Mouse (Mus musculus): ENCODE measurements at regions not wholly inside any gene's neighbourhood (a gene's known extent, or its start where the extent isn't known, plus 50 kb on each side); places are given as distances from the start of the nearest gene placed in this dataset.

DNA sequence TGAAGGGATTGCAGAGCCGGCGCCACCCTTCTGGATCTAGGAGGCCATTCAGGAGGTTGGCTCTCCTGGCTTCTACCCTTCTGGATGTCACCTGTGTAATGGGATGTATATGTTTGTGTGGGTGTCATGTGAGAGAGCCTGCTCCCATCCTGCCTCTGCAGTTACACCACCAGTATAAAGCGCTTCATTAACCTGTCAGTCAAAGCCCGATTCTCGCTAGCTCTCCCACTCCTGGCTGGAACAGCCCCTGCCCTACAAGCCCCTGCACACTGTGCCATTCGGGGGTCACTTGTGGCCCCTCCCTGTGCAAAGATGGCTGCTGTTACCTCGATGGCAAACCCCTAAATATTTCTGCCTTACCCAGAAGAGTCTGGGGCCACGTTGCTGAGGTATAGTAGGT, 78.5 kb upstream of the Pax2 start:
- 46% methylated on average over 8 of the region's 8 CpGs for WGBS (ENCODE audit: insufficient replicate concordance)

GRCm38 (mm10) chr19:44678686-44679085, 77.2 kb upstream of the Pax2 start:
- Histone ChIP-seq H3K27ac (ENCODE audit: low read depth, low read length) (no peak overlapping the region), H3K4me2 (no peak overlapping the region), H3K4me1 (ENCODE audit: control insufficient read depth, insufficient read depth, low read length) (no peaks in the 10 kb centered on the region), H3K9me3 (replicated peaks; ENCODE audit: control insufficient read depth, low read length) (no peaks in the 10 kb centered on the region), H3K27me3 (ENCODE audit: control insufficient read depth, insufficient read depth, low read length) (peaks cover 94% of the 10 kb centered on the region), H3K9ac (ENCODE audit: low read depth, low read length) (no peak overlapping the region), H3K36me3 (ENCODE audit: control insufficient read depth, insufficient read depth, low read length) (no peaks in the 10 kb centered on the region), H3K4me3 (ENCODE audit: low read depth, low read length) (no peak overlapping the region)
- no peak for ATAC-seq (replicated peaks; ENCODE audit: insufficient number of reproducible peaks, low FRiP score, low TSS enrichment)
- WGBS (ENCODE audit: insufficient replicate concordance) = 48% methylated on average over 1 of the region's 1 CpGs

More for the DNA sequence above, 78.5 kb upstream of the Pax2 start:
- Histone ChIP-seq H3K36me3 (ENCODE audit: control insufficient read depth, insufficient read depth, low read length) (no peaks in the 10 kb centered on the region), H3K9ac (ENCODE audit: low read depth, low read length) (no peak overlapping the region), H3K9me3 (replicated peaks; ENCODE audit: control insufficient read depth, low read length) (no peaks in the 10 kb centered on the region), H3K27ac (ENCODE audit: low read depth, low read length) (no peak overlapping the region), H3K4me2 (no peak overlapping the region), H3K27me3 (ENCODE audit: control insufficient read depth, insufficient read depth, low read length) (peaks cover 94% of the 10 kb centered on the region), H3K4me3 (ENCODE audit: low read depth, low read length) (no peak overlapping the region), H3K4me1 (ENCODE audit: control insufficient read depth, insufficient read depth, low read length) (no peaks in the 10 kb centered on the region)
- no peak for ATAC-seq (replicated peaks; ENCODE audit: insufficient number of reproducible peaks, low FRiP score, low TSS enrichment)

- peaks cover 94% of the 10 kb centered on the region for H3K27me3 ChIP-seq (ENCODE audit: control insufficient read depth, insufficient read depth, low read length)
- no peaks in the 10 kb centered on the region for H3K9me3 ChIP-seq (replicated peaks; ENCODE audit: control insufficient read depth, low read length)
- no peaks in the 10 kb centered on the region for H3K36me3 ChIP-seq (ENCODE audit: control insufficient read depth, insufficient read depth, low read length)
- no peak overlapping the region for H3K4me2 ChIP-seq
- no peak overlapping the region for H3K9ac ChIP-seq (ENCODE audit: low read depth, low read length)
- no peak overlapping the region for H3K27ac ChIP-seq (ENCODE audit: low read depth, low read length)
- H3K4me1 ChIP-seq (ENCODE audit: control insufficient read depth, insufficient read depth, low read length) = no peaks in the 10 kb centered on the region
- no peak overlapping the region for H3K4me3 ChIP-seq (ENCODE audit: low read depth, low read length)
- WGBS (ENCODE audit: insufficient replicate concordance) = 17% methylated on average over 8 of the region's 8 CpGs
- ATAC-seq (replicated peaks; ENCODE audit: insufficient number of reproducible peaks, low FRiP score, low TSS enrichment) = no peak
Observed at GRCm38 (mm10) chr19:44681675-44682074, 74.2 kb upstream of the Pax2 start.

- no peak for ATAC-seq (replicated peaks; ENCODE audit: insufficient number of reproducible peaks, low FRiP score, low TSS enrichment)
- Histone ChIP-seq H3K27ac (ENCODE audit: low read depth, low read length) (no peak overlapping the region), H3K36me3 (ENCODE audit: control insufficient read depth, insufficient read depth, low read length) (no peaks in the 10 kb centered on the region), H3K9me3 (replicated peaks; ENCODE audit: control insufficient read depth, low read length) (no peaks in the 10 kb centered on the region), H3K4me1 (ENCODE audit: control insufficient read depth, insufficient read depth, low read length) (no peaks in the 10 kb centered on the region), H3K27me3 (ENCODE audit: control insufficient read depth, insufficient read depth, low read length) (peaks cover 92% of the 10 kb centered on the region), H3K4me3 (ENCODE audit: low read depth, low read length) (no peak overlapping the region), H3K4me2 (no peak overlapping the region), H3K9ac (ENCODE audit: low read depth, low read length) (no peak overlapping the region)
- 3% methylated on average over 12 of the region's 12 CpGs for WGBS (ENCODE audit: insufficient replicate concordance)
Observed at GRCm38 (mm10) chr19:44683191-44683590, 72.7 kb upstream of the Pax2 start.

DNA sequence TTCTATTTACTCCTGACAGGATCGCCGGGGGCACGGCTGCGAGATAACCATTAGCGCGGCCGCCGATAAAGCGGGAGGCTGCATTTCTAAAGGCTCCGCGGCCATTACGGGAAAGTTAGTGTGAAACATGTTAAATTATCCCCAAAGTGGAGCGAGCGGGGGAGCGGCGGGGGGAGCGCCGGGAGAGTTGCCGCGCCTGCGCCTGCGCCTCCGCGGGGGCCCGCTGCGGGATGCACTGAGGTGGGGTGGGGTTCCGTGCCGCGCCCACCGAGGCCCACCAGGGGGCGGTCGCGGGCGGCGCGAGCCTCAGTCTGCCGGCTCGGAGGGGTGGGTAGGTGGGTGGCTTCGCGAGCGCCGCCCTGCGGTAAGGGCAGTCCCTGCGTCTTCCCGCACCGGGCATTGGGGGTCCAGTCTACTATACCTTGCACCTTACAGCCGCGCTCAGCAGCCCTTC, 71.8 kb upstream of the Pax2 start:
- 2% methylated on average over 42 of the region's 48 CpGs for WGBS (ENCODE audit: insufficient replicate concordance)
- Histone ChIP-seq H3K4me1 (ENCODE audit: control insufficient read depth, insufficient read depth, low read length) (no peaks in the 10 kb centered on the region), H3K9me3 (replicated peaks; ENCODE audit: control insufficient read depth, low read length) (no peaks in the 10 kb centered on the region), H3K4me2 (peak overlapping the region; percentile 57), H3K27me3 (ENCODE audit: control insufficient read depth, insufficient read depth, low read length) (peaks cover 94% of the 10 kb centered on the region), H3K36me3 (ENCODE audit: control insufficient read depth, insufficient read depth, low read length) (no peaks in the 10 kb centered on the region), H3K4me3 (ENCODE audit: low read depth, low read length) (peak overlapping the region; percentile 38), H3K27ac (ENCODE audit: low read depth, low read length) (no peak overlapping the region), H3K9ac (ENCODE audit: low read depth, low read length) (no peak overlapping the region)
- no peak for ATAC-seq (replicated peaks; ENCODE audit: insufficient number of reproducible peaks, low FRiP score, low TSS enrichment)

- Histone ChIP-seq H3K9ac (ENCODE audit: low read depth, low read length) (no peak overlapping the region), H3K4me2 (no peak overlapping the region), H3K36me3 (ENCODE audit: control insufficient read depth, insufficient read depth, low read length) (no peaks in the 10 kb centered on the region), H3K27ac (ENCODE audit: low read depth, low read length) (no peak overlapping the region), H3K4me3 (ENCODE audit: low read depth, low read length) (no peak overlapping the region), H3K9me3 (replicated peaks; ENCODE audit: control insufficient read depth, low read length) (no peaks in the 10 kb centered on the region), H3K4me1 (ENCODE audit: control insufficient read depth, insufficient read depth, low read length) (no peaks in the 10 kb centered on the region), H3K27me3 (ENCODE audit: control insufficient read depth, insufficient read depth, low read length) (peaks cover 87% of the 10 kb centered on the region)
- no peak for ATAC-seq (replicated peaks; ENCODE audit: insufficient number of reproducible peaks, low FRiP score, low TSS enrichment)
- 38% methylated on average over 7 of the region's 7 CpGs for WGBS (ENCODE audit: insufficient replicate concordance)
Observed at GRCm38 (mm10) chr19:44686061-44686460, 69.8 kb upstream of the Pax2 start.

DNA sequence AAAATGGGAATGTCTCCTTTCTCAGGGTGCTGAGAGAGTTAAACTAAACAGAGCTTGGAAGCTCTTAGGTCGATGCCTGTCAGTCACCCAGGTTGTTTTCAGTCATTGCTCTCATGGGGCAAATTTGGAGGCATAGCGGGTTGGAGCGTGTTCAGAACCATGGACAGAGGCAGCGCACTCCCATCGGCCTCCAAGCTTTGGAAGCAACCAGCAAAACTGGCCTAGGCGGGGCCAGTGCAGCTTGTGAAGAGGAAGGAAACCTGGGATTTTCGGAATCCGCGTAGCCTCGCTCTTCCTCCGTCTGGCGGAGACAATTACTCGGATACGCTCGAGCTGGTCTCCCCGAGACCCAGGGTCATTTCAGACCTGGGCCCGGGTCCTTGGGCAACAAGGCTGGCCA, 63.4 kb upstream of the Pax2 start:
- no peak overlapping the region for H3K9ac ChIP-seq (ENCODE audit: low read depth, low read length)
- peaks cover 74% of the 10 kb centered on the region for H3K27me3 ChIP-seq (ENCODE audit: control insufficient read depth, insufficient read depth, low read length)
- no peak overlapping the region for H3K27ac ChIP-seq (ENCODE audit: low read depth, low read length)
- no peak for ATAC-seq (replicated peaks; ENCODE audit: insufficient number of reproducible peaks, low FRiP score, low TSS enrichment)
- no peaks in the 10 kb centered on the region for H3K9me3 ChIP-seq (replicated peaks; ENCODE audit: control insufficient read depth, low read length)
- 0 out of 2 replicates have a peak, but pooled peaks cover 3% of the 10 kb centered on the region for H3K4me1 ChIP-seq (ENCODE audit: control insufficient read depth, insufficient read depth, low read length)
- 2% methylated on average over 17 of the region's 17 CpGs for WGBS (ENCODE audit: insufficient replicate concordance)
- no peaks in the 10 kb centered on the region for H3K36me3 ChIP-seq (ENCODE audit: control insufficient read depth, insufficient read depth, low read length)
- no peak overlapping the region for H3K4me3 ChIP-seq (ENCODE audit: low read depth, low read length)
- peak overlapping the region; percentile 36 for H3K4me2 ChIP-seq

- Histone ChIP-seq H3K27me3 (ENCODE audit: control insufficient read depth, insufficient read depth, low read length) (peaks cover 74% of the 10 kb centered on the region), H3K4me3 (ENCODE audit: low read depth, low read length) (no peak overlapping the region), H3K9ac (ENCODE audit: low read depth, low read length) (no peak overlapping the region), H3K9me3 (replicated peaks; ENCODE audit: control insufficient read depth, low read length) (no peaks in the 10 kb centered on the region), H3K4me2 (peak overlapping the region; percentile 36), H3K27ac (ENCODE audit: low read depth, low read length) (no peak overlapping the region), H3K4me1 (ENCODE audit: control insufficient read depth, insufficient read depth, low read length) (0 out of 2 replicates have a peak, but pooled peaks cover 3% of the 10 kb centered on the region), H3K36me3 (ENCODE audit: control insufficient read depth, insufficient read depth, low read length) (no peaks in the 10 kb centered on the region)
- WGBS (ENCODE audit: insufficient replicate concordance) = 2% methylated on average over 16 of the region's 16 CpGs
- ATAC-seq (replicated peaks; ENCODE audit: insufficient number of reproducible peaks, low FRiP score, low TSS enrichment) = no peak
Observed at GRCm38 (mm10) chr19:44692816-44693215, 63.0 kb upstream of the Pax2 start.

GRCm38 (mm10) chr19:44695331-44695730, 60.5 kb upstream of the Pax2 start:
- H3K4me1 ChIP-seq (ENCODE audit: control insufficient read depth, insufficient read depth, low read length) = 0 out of 2 replicates have a peak, but pooled peaks cover 3% of the 10 kb centered on the region
- H3K4me3 ChIP-seq (ENCODE audit: low read depth, low read length) = no peak overlapping the region
- H3K9ac ChIP-seq (ENCODE audit: low read depth, low read length) = no peak overlapping the region
- H3K27ac ChIP-seq (ENCODE audit: low read depth, low read length) = no peak overlapping the region
- no peak overlapping the region for H3K4me2 ChIP-seq
- H3K9me3 ChIP-seq (replicated peaks; ENCODE audit: control insufficient read depth, low read length) = no peaks in the 10 kb centered on the region
- H3K27me3 ChIP-seq (ENCODE audit: control insufficient read depth, insufficient read depth, low read length) = peaks cover 76% of the 10 kb centered on the region
- 8% methylated on average over 3 of the region's 3 CpGs for WGBS (ENCODE audit: insufficient replicate concordance)
- no peak for ATAC-seq (replicated peaks; ENCODE audit: insufficient number of reproducible peaks, low FRiP score, low TSS enrichment)
- no peaks in the 10 kb centered on the region for H3K36me3 ChIP-seq (ENCODE audit: control insufficient read depth, insufficient read depth, low read length)
